Mouse (Mus musculus) liver (tissue): ENCODE results near the gene Dusp2.
A peak's percentile ranks its signal among the peaks of the same experiment; 100 is the strongest.
"Not testable (repeated sequence)": the region's sequence is repeated elsewhere in the genome, so short reads cannot be mapped to it uniquely, and the experiment has no call there.

Experiments
- DNase-seq: peaks from one replicate; pipeline ENCODE4 v3.0.0-alpha.2; 2020; ENCODE audit warnings: mixed read lengths

Dusp2 gene

GRCm38 (mm10) chr2:127335767-127336496, at the start of gene Dusp2:
TSS of gene Dusp2 (plus strand) at chr2:127336159.
- peak; percentile 82 for DNase-seq

DNA sequence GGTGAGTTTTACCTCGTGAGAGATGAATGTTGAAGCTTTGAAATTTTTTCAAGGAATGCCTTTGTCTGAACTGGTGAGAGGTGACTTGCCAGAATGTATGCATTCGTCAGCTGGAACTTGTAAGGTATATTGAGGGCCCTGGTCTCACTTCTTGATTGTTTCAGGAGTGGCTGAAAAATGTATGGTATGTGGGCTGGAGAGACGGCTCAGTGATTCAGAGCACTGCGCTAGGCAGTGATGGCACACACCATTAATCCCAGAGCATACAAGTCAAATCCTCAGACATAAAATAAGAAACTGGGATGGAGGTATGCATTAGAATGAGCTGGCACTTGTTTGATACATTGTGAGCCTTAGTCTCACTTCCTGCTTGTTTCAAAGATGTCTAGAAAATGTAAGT, 43.7 kb upstream of the Dusp2 start:
- DNase-seq = no peak

- no peak for DNase-seq
Measured at GRCm38 (mm10) chr2:127297001-127297805, 38.8 kb upstream of the Dusp2 start.

DNA sequence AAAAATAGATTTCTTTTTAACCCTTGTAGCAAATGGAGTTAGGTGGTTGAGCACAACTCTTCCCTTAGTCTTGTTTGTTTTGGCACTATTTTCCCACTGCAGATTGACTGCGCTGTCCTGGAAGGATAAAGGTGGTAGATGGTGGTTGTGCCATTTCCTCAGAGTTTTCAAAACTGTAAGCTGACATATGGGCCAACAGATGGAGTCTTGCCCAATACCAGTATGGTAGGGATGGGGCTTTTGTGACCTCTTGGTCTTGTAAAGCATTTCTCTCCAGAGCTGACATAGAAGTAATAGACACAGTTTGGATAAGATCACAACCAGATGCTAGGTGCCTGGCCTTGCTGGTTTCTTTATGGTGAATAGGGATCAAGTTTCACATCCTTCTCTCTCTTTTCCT, 37.9 kb upstream of the Dusp2 start:
- no peak for DNase-seq

DNA sequence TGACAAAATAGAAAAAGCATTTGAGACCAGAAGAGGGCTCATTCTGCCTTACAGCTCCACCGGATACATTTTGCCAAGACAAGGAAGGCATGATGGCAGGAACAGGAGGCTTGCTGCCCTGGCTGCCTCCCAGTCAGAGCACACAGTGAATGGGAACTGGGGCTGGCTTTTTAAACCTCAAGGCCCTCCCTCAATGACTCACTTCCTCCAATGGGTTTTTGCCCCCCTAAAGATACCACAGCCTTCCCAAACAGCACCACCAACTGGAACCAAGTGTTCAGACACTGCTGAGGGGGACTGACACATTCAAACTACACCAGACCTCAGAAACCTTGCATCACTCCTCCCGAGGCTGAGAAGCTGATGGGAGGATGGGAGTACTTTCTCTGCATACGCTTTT, 35.3 kb upstream of the Dusp2 start:
- DNase-seq = no peak

GRCm38 (mm10) chr2:127301883-127302282, 34.1 kb upstream of the Dusp2 start:
- DNase-seq = no peak

DNA sequence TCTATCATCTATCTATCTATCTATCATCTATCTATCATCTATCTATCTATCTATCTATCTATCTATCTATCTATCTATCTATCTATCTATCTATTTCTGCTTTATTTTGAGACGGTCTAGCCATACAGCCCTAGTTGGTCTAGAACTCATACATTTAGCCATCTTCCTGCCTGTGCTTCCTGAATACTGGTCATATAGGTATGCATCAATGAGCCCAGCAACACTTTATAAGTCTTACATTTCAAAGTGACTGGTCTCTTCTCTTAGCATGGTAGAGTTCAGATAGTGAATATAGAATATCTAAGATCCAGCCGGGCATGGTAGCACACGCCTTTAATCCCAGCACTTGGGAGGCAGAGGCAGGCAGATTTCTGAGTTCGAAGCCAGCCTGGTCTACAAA, 31.8 kb upstream of the Dusp2 start:
- not testable (repeated sequence) for DNase-seq

DNA sequence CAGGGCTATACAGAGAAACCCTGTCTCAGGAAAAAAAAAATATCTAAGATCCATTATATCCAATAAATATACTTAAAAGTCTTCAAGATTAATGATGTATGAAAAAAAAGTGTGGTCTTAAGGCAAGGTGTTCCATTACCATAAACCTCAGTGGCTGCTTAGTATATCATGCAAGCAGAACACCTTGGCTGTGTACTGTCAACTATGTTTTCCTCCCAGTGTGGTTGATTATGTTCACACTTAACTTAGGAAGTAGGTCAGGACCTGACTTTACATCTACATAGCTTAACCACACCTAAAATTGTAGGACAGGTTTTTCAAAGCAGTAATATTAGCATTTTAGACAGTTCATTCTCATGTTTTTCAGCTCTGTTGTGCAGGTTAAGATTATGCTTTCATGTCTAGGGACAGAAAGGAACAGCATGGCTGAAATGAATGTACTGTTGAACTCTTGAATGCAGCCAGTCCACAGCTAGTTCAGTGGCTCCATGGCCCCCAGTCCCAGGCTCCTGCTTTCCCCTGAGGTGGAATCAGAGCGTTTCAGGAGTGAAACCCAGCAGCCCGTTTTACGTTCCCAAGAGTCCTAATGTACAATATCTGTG, 31.2 kb upstream of the Dusp2 start:
- no peak for DNase-seq

- no peak for DNase-seq
Measured at GRCm38 (mm10) chr2:127306123-127306522, 29.8 kb upstream of the Dusp2 start.

DNA sequence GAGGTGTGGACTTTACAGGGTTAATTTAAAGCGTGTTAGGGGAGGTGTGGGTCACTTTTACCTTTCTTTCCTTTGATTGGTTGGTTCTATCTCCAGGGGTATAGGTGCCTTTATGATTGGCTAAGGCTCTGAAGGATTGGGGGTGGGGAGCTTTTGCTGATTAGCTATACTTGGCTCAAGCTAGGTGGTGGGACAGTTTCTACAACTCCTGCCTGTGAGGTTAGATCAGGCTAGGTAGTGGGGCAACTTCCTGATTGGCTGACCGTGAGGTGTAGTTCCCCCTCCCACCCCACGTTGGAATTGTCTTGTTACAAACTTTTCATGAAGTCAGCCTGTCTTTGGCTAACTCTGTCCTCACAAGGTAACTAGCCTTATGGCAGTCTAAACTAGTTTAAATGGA, 28.8 kb upstream of the Dusp2 start:
- DNase-seq = no peak

- DNase-seq = no peak
Measured at GRCm38 (mm10) chr2:127308660-127309059, 27.3 kb upstream of the Dusp2 start.

DNA sequence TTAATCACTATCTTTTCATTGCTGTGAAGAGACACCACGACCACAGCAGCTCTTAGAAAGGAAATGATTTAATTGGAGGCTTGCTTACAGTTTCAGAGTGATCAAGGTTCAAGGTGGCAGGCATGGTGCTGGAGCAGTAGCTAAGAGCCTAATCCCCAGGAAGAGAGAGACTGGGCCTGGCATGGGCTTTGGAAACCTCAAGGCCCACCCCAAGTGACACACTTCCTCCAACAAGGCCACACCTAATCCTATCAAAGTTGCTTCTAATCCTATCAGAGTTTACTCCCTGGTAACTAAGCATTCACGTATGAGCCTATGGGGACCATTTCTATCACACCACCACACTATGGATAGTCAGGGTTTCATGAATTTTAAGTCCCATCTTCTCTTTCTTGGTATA, 25.7 kb upstream of the Dusp2 start:
- DNase-seq = no peak

GRCm38 (mm10) chr2:127310685-127311084, 25.3 kb upstream of the Dusp2 start:
- DNase-seq = no peak

DNA sequence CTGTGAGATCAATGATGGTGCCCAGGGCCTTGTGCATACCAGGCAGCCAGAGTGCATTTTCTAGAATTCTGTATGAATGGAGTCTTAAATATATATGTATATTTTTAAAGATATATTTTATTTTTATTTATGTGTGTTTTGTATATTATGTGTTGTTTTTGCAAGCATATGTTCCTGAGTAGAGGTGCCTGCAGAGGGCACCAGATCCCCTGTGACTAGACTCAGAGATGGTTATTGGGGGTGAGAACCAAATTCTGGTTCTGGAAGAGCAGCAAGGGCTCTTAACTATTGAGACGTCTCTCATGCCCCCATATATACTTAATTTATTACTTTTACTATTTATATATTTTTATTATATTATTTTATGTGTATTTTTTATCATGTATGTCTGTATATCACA, 24.8 kb upstream of the Dusp2 start:
- DNase-seq = no peak

GRCm38 (mm10) chr2:127312801-127313200, 23.2 kb upstream of the Dusp2 start:
- DNase-seq = no peak

DNA sequence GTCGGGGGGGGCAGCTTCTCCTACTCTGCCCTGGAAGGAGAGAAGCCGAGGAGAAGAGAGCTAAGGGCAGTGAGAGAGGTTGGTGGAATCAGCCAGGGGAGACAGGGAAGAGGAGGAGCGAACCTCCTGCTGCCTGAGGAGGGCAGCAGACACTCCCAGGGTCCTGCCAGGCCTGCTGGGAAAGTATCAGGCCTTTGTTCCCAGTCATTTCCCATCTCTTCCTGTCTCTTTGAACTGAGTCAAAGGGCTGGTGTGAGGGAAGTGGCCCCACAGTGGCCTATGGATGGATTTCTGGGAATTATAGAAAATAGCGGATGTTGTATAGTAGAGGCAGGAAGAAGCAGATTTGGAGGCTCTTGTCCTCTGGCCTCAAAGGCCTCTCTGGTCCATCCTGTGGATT, 22.1 kb upstream of the Dusp2 start:
- no peak for DNase-seq

DNA sequence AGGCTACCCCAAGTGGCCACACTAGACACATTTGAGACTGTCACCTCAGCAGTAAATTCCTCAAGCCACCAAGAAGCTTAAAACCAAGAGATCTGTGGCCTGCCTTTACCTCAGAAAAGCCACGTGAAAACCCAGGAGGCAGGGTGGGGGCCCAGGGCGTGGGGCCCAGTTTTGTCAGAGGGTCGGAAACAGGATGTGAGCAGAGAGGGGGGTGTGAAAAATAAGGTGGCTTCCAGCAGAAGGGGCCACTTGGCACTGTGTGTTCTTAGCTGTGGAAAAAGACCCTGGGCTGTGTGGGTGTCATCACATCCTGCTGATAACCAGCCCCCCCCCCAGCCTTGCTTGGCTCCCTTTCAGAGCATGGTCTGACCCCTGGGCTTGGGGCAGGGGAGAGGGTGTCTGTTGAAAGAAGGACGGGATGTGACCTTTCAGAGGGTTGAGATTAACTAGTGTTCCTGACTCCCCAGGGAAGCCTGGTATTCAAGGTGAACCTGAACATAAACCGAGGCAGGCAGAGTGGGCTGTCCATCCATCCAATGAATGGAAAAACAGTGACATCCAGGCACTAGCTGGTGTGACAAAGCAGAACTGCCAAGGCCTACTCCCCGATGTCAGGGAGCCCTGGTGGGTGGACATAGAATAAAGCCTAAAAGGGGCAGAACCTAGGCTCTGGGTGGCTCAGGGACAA, 21.3 kb upstream of the Dusp2 start:
- no peak for DNase-seq

DNA sequence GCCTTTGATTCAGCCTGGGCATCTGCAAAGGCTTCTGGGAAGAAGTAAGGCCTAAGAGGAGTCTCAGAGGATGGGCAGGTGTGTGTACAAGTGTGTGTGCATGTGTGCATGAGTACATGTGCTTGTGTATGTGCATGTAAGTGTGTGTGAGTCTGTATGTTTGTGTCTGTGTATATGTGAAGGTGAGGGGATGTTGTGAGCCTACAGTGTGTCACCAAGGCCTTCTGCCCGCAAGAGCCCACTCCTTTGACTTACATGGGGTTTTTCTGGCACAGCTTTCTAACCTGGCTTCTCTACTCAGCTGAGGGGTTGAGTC, 20.8 kb upstream of the Dusp2 start:
- no peak for DNase-seq

- no peak for DNase-seq
Measured at GRCm38 (mm10) chr2:127316431-127316830, 19.5 kb upstream of the Dusp2 start.

- no peak for DNase-seq
Measured at GRCm38 (mm10) chr2:127318136-127318535, 17.8 kb upstream of the Dusp2 start.

DNA sequence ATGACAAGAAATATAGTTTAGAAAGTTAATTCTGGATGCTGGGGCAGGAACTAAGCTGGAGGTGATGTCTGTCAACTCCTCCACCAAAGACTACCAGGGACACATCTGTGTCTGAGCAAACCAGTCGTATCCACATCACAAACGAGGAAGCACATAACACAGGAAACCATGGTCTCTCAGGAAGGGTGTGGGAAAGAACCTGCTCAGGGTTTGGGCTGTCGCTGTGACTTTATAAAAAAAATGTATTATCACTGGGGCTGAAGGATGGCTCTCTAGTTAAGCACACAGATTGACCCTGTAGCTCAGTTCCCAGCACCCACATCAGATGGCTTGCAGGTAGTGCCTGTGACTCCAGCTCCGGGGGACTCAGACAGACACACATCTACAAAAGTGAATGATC, 16.9 kb upstream of the Dusp2 start:
- no peak for DNase-seq

DNA sequence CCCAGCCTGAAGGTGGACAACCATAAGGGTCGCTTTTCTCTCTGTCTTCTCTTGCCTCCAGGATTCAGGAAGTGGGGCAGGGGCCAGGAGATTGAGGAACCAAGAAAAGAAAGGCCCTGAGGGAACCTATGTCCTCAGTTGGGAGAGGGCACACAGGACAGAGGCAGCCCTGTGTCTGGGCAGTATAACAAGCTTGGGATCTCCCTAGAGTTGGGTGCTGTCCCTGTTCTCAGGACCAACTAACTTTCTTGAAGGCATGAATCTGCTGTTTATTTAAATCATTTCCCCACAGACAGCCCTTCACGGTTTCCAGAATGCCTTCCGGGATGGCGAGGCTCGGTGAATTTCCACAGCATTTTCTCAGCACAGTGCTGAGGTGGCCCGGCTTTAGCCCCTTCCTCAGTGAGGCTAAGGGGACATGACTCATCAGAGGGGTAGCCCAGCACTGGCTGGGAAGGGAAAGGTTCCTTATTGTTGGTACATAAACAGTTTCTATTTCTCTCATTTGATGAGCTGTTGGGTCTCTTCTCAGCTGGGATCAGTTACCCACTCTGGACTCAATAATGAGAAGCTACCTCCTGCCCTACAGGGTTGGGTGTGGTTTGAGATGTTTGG, 13.2 kb upstream of the Dusp2 start:
- DNase-seq = no peak

DNA sequence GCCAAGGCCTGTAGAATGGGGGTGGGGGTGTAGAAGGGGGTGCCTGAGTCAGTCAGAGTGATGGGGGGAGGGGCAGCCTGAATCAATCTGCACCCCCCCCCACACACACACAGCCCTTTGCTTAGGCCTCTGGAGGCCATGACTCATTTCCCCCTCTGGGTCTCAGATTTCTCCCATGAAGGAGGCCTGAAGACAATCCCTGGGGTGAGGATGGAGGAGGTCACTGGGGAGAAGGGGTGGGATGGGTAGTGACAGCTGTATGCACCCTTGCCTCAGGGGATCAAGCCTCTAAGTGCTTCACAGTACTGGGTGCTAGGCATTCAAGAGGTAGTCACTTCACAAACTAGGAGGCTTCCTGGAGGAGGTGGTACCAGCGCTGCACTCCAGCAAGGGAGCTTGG, 12.3 kb upstream of the Dusp2 start:
- DNase-seq = no peak
